Mouse (Mus musculus) natural killer cell, adult 2 months (primary cell): ENCODE measurements around the gene Aqp1.

Experiments used
- DNase-seq, 2 experiments: peaks; one replicate each; pipeline ENCODE4 v3.0.0; 2022; ENCODE audit warnings: low spot score in 2 of 2

The Aqp1 gene

DNA sequence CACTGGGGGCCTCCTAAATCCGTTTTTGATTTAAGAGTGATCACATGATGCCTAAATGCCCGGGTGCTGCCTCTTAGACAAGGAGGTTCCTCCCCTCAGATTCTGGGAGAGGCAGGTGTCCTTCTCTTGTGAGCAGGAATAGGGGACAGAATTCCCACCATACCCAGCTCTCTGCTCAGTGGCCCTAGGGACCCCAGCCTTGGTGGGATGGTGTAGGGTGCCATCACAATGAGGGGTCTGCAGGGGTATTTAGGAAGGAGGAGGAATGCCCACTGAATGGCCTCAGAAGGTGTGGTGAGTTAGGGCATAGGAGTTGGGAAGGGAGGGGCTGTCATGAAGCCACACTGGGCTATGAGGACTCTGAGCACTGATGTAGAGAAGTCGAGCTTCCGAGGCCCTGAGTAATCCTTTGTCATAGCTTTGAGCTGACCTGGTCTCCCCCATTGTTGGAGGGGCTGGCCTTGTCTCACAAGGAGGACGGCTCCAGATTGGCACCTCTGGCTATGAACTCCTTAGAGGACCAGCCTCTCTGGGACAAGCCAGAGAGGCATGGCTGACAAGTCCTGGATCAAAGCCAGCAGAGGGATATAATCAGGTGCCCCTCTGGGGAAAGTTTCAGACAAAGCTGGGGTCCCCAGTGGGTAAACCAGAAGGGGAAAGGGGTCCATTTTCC lies 4.0 kb upstream of the Aqp1 start:
- no peak for DNase-seq

DNA sequence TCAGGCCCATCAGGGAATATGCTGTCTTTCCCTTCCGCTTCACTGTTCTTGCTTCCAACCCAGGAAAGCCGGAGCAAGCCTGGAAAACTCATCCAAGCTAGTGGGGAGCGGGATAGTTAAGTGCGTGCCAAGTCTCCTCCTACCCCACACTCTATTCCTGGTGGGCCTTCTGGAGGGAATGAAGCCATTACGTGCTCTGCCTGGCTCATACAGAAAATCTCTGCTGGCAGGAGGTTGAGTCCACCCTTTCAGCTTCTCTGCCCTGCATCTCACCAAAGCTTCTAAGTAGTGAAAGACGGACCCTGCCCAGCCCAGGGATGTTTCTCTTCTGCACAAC lies 3.5 kb upstream of the Aqp1 start:
- DNase-seq = no peak

DNA sequence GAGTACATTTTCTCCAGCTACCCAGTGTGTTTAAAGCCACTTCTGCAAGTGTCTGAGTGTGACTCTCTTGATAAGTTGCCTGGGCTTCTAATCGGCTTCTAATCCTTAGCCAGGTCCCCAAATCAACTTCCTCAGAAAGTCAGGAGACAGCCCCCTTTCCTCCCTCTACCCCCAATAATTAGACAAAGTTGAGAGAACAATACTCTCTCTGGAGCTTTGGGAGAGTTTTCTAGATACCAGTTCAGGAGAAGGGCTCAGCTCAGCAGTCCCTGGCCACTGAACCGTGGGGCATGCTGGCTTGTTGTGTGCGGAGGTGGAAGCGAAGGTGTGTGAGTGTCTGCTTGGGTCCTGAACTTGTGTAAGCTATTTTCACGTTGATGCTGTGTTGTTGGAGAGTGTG lies 1.0 kb downstream of the Aqp1 start:
- no peak for DNase-seq

DNA sequence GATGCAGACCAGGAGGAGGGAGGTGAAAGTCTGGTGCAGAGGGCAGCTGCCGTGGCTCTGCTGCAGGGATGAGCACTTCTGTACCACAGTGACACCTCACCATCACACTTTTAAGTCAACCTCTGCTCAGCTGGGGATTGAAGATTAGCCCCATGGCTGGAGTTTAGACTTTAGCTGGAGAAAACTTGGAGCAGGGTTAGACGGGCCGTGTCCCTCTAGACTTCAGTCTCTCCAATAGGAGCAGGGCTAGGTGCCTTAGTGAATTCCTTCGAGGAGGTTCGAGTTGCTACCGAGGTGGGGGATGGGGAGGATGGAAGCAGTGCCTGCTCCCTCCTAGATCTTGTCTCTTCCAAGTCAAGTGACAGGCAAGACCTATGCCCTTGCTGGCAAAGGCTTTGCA lies 1.8 kb downstream of the Aqp1 start:
- DNase-seq = no peak

DNA sequence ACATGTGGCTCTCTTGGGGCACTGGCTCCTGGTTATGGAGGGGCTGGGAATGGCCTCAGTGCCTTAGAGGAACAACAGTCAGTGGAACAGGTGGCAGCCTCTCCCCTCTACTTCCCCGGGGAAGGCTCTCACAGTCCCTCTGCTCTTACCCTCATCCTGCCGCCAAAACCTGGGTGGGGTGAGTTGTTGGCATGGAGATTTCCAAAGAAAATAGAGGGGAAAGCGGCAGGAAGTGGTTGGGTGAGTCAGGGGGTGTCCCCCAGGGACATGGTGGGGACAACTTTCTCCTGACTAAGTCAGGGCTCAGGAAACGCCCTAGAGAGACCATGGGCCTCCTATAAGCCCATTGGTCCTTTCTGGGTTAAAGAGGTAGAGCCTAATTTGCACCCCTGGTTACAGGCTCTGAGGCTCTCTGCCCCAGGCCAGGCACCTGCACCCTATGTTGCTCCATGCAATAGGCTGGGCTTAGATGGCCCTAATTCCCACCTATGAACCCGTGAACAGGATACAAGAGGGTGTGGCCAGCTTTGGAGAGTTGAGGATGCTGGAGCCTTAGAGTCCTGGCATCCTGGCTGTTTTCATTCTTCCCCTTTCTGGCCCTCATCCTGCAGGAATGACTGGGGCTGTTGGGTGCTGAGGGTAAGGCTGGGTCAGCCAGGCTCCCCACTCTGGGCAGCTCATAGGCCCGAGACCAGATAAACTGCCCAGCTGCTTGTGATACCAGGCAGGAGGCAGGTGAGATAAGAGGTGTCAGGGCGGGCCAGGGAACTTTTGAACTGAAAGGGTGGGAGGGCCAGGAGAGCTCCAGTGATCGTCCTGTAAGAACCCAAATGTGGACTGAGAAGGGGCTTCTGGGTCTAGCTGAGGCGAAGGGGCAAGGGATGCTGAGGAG lies 2.9 kb downstream of the Aqp1 start:
- no peak for DNase-seq

DNA sequence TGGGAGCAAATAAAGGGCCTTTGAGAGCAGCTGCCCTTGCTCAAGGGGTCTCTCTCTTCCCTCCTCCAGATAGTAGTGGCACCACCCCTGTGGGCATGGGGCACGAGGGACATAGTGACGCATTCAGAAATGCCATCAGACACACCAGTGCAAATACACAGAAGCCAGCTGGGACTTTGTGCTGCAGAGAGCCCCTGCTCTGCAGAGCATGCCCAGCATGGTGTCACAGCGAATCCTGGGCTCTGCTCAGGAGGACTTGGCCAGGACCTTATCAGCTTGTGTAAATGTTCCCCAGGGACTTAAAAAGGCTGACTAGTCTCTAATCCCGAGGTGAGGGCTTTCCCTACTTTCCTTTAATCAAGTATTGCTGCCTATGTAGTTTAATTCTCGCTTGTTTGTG lies 5.5 kb downstream of the Aqp1 start:
- DNase-seq = no peak

DNA sequence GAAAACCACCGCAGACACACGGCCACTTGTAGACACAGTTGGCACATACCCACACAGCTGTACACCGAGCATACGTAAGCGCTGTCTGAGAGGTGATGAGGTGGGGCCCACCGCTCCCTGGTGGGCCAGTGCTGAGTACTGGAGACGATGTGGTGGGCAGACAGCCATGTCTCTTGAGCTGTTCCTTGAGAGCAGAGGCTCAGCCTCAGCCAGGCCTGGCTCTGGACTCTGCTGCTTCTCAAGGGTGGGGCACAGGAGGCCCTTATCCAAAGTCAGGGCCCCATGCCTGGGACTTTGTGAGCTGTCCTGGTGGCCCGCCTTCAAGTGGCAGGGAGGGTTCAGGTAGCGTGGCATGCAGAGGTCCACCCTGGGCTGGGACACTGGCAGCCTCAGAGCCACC lies 6.1 kb downstream of the Aqp1 start:
- DNase-seq = no peak

DNA sequence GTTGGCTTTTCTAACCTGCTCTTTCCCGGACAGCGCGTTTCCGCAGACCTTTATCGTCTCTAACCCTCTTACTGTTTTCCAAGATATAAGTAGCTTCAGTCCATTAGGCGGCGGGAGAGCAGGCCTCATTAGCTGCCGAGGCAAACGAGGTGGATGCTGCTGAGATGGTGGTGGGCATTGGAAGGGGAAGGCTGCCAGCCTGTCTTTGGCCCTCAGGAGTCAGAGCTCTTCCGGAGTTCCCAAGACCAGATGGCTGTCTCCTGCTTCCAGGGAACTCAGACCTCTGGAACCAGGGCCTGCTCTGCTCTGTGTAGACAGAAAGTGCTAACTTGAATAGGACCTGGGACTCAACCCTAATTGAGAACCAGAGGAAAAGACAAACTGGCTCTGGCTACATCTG lies 7.2 kb downstream of the Aqp1 start:
- no peak for DNase-seq

DNA sequence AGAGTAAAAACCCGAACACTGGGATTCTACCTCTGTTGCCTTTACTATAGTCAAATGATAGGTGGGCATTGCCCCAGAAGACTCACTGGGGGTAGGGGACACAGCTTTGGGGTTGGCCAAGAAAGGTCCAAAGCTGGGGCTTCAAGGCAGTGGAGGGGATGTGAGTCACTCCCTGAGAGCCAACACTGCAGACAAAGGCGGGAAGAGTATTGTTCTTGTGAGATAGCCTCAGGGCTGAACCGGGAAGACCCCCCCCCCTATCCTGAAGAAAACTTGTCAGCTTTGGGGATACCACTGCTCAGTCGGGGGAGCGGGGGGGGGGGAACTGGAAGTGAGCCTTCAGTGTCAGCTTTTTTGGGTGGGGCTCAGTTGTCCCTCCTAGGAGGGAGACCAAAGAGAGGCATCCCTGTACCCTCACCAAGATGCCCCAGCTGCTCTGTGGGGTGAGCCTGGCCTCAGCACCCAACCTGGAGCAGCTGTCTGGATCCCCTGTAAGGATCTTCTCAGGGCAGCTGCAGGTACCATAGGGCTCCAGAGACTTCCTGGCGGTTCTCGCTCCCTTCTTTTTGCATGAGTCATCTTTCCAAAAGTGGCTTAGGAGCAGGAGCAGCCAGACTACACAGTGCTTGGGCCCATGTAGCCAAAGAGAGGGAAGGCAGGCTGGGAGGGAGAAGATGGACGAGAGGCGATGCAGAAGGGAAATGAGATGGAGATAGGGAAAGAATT lies 8.2 kb downstream of the Aqp1 start:
- DNase-seq = no peak

DNA sequence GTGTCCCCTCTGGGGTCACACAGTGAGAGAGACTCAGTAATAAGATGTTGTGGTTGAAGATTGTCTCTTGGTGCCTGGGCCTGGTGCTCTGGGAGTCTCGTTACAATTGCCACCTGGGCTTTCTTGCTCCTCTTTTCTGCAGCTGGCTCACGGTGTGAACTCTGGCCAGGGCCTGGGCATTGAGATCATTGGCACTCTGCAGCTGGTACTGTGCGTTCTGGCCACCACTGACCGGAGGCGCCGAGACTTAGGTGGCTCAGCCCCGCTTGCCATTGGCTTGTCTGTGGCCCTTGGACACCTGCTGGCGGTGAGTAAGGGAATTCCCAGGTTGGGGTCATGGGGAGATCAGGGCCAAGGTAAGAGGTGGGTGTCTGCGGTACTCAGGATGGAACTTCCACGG lies 9.0 kb downstream of the Aqp1 start:
- no peak for DNase-seq

DNA sequence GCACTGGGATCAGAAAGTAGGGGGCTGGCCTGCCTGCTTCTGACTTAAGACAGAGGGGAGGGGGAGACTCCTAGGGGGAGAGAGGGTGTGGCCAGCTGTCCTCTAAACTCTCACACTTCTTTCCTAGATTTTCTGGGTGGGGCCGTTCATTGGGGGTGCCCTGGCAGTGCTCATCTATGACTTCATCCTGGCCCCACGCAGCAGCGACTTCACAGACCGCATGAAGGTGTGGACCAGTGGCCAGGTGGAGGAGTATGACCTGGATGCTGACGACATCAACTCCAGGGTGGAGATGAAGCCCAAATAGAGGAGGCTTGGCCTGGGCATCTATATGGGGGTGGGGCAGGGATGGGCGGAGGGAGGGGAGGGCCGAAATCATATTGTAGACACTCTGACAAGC lies 10.3 kb downstream of the Aqp1 start:
- no peak for DNase-seq

DNA sequence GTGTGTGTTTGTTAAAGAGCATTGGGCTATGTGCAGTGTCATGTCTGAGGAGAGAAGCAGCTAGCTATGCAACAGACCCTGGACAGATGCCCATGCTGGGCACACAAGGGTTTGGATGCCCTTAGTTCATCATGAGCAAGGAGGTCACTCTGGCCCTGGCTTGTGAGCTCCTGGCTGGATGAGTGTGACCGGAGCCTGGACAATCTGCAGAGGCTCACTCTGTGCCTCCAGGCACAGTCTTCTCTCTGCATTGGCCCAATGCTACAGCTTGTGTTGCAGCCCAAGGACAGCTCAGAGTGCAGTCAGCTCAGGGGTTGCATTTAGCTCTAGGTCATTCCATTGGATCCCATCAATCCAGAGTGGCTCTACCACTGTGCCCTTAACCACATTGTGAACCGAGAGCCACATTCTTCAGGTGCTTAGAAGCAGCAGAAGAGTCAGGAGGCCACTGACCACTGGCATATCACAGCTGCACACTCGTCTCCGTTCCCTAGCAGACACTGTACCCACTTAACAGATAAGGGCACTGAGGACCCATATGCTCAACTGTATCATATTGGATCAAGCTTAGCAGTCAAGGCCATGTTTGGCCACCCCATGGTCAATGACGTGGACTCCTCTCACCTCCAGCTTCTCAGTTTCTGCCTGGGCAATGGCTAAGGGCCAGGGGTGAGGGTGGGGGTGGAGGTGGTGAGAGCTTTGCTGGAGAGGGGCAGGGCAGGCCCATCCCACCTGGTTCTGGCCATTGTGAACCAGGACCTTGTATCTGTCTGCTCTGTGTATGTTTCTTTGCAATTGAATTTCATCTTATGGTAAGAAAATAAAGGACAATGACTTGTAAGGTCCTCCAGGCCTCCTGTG lies 11.7 kb downstream of the Aqp1 start:
- DNase-seq = no peak

DNA sequence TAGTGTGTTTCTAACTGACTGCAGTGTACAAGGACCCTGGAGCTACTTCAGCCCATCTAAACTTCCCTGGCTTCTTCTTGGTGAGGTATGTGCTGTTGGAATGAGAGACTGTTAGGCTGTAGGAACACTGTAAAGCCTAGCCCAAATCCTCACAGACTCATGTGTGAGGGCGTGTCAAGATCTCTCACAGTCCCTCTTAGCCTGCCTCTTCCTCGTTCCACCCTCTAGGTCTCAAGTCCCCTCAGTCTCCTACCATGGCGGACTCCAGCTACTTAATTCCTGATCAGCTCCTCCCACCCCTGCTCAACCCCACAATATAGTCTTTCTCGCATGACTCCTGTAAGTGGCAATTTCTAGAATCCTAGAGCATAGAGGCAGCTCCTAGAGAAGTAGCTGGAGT lies 13.0 kb downstream of the Aqp1 start:
- no peak for DNase-seq

DNA sequence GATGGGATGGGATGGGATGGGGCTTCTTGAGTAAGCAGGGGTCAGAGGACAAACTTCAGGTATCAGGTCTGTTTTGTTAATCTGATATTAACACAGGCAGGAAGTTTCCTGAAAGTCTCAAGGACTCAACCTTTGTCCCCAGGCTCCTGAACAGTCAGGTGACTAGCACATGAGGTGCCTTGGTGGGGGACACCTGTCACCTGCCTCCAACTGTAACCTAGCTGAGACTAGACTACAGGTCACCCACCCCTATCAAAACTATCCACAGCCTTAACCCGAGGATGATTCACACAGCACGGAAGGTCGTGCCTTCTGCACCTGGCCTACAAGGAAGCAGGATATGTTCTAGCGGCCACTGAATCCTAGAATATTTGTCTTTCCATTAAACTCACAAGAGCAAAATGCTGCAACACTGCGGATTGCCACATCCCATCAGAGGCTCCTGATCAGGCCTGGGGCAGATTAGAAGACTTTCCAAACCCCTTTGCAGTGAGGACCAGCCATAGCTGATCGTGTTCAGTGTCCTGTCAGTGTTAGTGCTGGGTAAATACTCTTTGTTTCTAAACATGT lies 14.2 kb downstream of the Aqp1 start:
- DNase-seq = no peak

DNA sequence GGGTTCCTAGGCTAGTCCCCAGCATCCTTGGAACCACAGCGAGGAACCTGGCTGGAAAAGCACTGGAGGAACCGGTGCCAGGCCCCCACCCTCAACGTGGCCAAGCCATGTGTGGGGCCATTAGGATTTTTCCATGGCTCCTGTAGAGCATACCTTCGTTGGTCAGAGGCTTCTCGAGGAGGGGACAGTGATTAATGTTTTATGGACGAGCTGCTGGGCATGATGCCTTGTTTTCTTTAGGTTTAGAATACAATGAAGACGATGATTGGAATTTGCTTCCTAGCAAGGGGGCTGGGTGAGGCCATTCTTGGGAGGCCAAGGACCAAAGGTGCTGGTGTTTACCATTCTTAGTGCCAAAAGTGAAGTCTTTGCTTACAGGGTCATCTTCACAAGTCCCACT lies 15.5 kb downstream of the Aqp1 start:
- no peak for DNase-seq

DNA sequence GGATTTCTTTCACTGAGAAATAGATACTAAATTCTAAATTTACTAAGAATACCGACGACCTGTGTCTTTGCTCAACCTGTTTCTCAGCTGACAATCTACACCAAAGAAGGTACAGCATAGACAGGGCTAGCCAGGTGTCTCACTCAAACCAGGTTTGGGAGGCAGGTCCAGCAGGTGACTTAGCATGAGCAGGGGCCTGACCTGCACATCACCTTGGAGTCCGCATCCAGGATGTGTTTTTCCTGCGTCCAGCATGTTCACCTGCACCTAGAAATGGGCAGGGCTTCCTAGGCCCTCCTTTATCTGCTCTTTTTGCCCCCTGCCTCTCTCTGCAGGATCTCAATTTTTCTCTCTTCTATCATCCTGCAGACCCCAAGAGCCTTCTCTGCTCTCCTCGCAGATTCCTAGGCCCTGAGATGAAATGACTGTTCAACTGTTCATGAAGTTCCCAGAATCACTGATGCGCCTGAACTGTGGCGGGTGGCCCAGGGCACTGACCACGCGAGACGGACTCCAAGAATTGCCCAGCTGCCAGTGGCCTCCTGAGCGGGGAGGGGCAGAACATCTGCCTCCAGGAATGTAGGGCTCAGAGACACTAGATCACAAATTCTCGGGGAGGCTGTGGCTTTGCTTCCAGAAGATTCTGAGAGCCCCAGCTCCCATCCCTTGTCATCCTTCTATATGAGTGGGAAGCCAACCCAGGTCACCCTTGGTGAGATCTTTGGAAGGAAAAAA lies 17.6 kb downstream of the Aqp1 start:
- DNase-seq = no peak

DNA sequence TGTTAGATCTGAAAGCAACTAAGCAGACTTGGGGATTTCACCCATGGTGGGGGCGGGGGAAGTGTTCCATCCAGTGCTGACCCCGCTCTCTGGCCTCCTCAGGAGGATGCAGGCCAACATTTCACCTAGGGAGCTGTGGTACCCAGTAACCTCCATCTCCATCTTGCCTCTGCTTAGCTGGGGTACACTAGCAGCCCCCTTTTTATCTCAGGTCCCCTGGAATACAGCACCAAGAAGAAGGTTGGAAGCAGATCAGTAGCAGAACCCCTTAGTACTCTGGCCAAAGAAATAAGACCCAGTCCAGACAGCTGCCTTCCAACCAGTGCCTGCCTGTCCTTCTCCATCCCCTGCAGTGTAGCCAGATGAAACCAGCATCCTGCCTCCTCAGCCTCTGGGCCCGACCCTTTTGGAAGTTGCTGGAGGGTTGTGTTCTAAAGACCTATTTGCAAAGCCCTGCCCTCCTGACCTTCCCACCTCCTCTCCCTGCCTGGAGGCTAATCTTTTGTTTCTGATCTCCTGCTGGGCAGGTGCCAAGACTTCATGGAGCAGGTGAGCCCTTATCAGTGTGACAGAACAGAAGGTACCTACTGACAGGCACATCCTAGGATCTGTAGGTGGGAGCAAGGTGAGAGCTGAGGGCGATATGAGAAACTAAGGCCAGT lies 18.4 kb downstream of the Aqp1 start:
- no peak for DNase-seq

DNA sequence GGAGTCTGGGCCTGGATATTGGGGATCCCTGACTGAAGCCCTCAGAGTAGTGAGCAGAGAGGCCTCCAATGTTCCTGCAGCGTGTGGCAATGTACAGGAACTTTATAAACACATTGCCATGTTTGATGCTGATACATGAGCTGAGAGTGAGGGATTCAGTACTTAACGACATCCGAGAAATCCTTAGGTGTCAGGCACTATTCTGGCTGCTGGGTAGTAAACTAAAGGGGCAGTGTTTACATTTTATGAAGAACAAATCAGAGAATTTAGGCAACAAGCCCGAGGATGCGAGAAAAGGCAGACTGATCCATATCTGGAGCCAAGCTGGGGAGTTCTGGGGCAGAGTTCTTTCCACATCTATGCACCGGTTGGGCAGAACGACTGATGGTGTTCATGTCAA lies 19.3 kb downstream of the Aqp1 start:
- no peak for DNase-seq

DNA sequence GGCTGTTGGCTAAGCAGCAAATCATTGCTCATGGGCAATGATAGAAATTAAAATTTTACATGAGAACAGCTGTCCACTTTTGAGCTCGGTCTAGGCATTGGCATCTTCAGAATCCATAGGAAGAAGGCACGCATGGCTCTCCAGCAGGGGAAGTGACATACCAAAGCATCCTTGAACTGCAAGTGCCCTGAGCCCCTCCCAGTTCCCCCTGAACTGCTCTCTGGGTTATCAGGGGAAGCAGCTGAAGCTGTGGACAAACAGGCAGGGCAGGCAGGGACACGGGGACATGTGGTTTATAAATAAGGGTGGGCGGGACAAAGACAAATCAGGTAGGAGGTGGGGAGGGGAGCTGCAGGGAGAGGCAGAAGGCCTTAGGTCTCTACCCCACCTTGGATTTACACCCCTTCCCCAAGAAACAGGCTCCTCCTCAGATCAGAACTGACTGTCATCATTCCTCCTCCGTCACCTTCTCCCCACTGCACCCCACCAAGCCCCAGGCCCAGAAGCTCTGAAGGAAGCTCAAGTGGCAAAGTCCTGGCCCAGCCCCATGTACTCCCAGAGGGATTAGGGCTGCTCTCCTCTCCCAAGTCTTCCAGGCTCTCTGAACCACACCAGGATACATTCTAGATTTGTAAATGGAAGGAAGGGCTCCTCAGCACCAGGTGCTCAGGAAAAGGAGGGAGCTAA lies 19.9 kb downstream of the Aqp1 start:
- DNase-seq = no peak
